ENCODE assay signal across 34 mouse cellular contexts in the genomic region with DNA sequence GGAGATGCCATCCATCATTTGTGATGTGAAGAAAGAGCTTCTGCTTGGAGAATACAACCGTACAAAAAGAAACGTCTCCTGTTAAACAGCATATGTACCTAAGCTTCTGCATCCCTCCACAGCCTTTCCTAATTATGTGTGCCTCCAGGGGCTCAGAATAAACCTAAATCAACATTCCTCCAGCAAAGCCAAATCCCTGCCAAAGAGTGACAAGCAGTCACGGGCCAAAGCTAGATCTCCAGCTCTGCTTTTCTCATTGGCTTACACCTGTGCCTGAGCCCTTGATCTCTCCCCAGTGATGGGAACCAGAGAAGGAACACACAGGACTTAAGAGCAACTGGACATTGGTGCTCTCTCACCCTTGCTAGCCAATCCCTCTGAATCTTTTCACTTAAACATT. TPM values are rescaled to one million over a fixed set of nuclear protein-coding genes. Genes with fewer than 3 reads are reported as not detected.
DNase-seq lines count a peak whose midpoint lies in the region; ATAC-seq lines count a peak whose summit lies in the region.
"Had no signal": no experiment of that assay in that cellular context is flagged by ENCODE, and none has a peak within 500 bp of the region (broad histone marks: within the 10 kb centered on the region; RNA-seq: fewer than 3 reads in every experiment).

No protein-coding gene starts in this region.

- H3K4me2 ChIP-seq in kidney, embryonic 15.5 days: no peak overlapping the region
- H3K4me2 ChIP-seq in kidney, embryonic 16.5 days (replicated peaks; ENCODE audit: low read depth, low read length): no peak overlapping the region
- H3K4me2 ChIP-seq in forebrain, embryonic 16.5 days (ENCODE audit: low read length): no peak overlapping the region
- H3K4me2 ChIP-seq: embryonic facial prominence, embryonic 15.5 days; forebrain, embryonic 12.5 days; heart, embryonic 11.5 days; hindbrain, embryonic 13.5 days; liver, embryonic 12.5 days; midbrain, embryonic 12.5 days; neural tube, embryonic 15.5 days had no signal

- no peaks in the 10 kb centered on the region for H3K36me3 ChIP-seq in kidney, embryonic 15.5 days
- H3K36me3 ChIP-seq in kidney, embryonic 16.5 days (ENCODE audit: insufficient read depth, low read length): no peaks in the 10 kb centered on the region
- H3K36me3 ChIP-seq in forebrain, embryonic 16.5 days (ENCODE audit: control insufficient read depth, insufficient read depth): no peaks in the 10 kb centered on the region
- H3K36me3 ChIP-seq: embryonic facial prominence, embryonic 15.5 days; forebrain, embryonic 12.5 days; hindbrain, embryonic 13.5 days; liver, embryonic 12.5 days; midbrain, embryonic 12.5 days; neural tube, embryonic 15.5 days had no signal

- peak; percentile 29 for DNase-seq in embryo, embryonic 11 days
- peak; percentile 27 for DNase-seq in forelimb bud, embryonic 11.5 days (ENCODE audit: low read depth, low spot score)
- no peak for DNase-seq in retina, postnatal 1 day
- DNase-seq: adrenal gland, postnatal 14 days; cerebellum, adult 18-20 months; cerebellum, postnatal 10 days; gastrocnemius, adult 2 months; gastrocnemius, postnatal 36 days; heart, adult 18-20 months; heart, postnatal 36 days; kidney, adult 9 months; kidney, postnatal 36 days; left cerebral cortex, postnatal 4 days; liver, postnatal 0 days; lung, postnatal 36 days; right cerebral cortex, adult 18-20 months; thymus, adult 2 months; thymus, postnatal 36 days had no signal

- H3K4me1 ChIP-seq in kidney, embryonic 15.5 days: no peaks in the 10 kb centered on the region
- no peaks in the 10 kb centered on the region for H3K4me1 ChIP-seq in kidney, embryonic 16.5 days (ENCODE audit: insufficient read depth, low read length)
- H3K4me1 ChIP-seq in forebrain, embryonic 16.5 days (replicated peaks; ENCODE audit: control insufficient read depth, insufficient read depth, low read length): no peaks in the 10 kb centered on the region
- H3K4me1 ChIP-seq: embryonic facial prominence, embryonic 15.5 days; forebrain, embryonic 12.5 days; hindbrain, embryonic 13.5 days; liver, embryonic 12.5 days; midbrain, embryonic 12.5 days; neural tube, embryonic 15.5 days had no signal

- no peaks in the 10 kb centered on the region for H3K9me3 ChIP-seq in kidney, embryonic 15.5 days (replicated peaks)
- no peaks in the 10 kb centered on the region for H3K9me3 ChIP-seq in kidney, embryonic 16.5 days (ENCODE audit: low read length)
- no peaks in the 10 kb centered on the region for H3K9me3 ChIP-seq in forebrain, embryonic 16.5 days (ENCODE audit: control insufficient read depth, low read length)
- H3K9me3 ChIP-seq: embryonic facial prominence, embryonic 15.5 days; forebrain, embryonic 12.5 days; hindbrain, embryonic 13.5 days; liver, embryonic 12.5 days; midbrain, embryonic 12.5 days; neural tube, embryonic 15.5 days had no signal

- H3K27ac ChIP-seq in kidney, embryonic 15.5 days: no peak overlapping the region
- no peak overlapping the region for H3K27ac ChIP-seq in kidney, embryonic 16.5 days (ENCODE audit: low read length)
- no peak overlapping the region for H3K27ac ChIP-seq in forebrain, embryonic 16.5 days (ENCODE audit: low read length)
- H3K27ac ChIP-seq: embryonic facial prominence, embryonic 15.5 days; forebrain, embryonic 12.5 days; gastrocnemius, adult 2 months; hindbrain, embryonic 13.5 days; liver, embryonic 12.5 days; midbrain, embryonic 12.5 days; neural tube, embryonic 15.5 days had no signal

- ATAC-seq in kidney, embryonic 15.5 days (replicated peaks; ENCODE audit: low FRiP score): peak; percentile 46; the same call in 1 of the 2 replicates
- ATAC-seq in kidney, embryonic 16.5 days (ENCODE audit: low FRiP score, low TSS enrichment): no peak
- ATAC-seq in cerebellum, adult (ENCODE audit: insufficient number of reproducible peaks, low FRiP score, low TSS enrichment): no peak
- ATAC-seq in forebrain, embryonic 16.5 days: no peak
- ATAC-seq: CD4-positive, CD25-positive, alpha-beta regulatory T cell, adult 4 months; intestine, postnatal 0 days; liver, embryonic 12.5 days; liver, postnatal 0 days had no signal

- 43% methylated on average over 3 of the region's 3 CpGs for WGBS in kidney, embryonic 15.5 days
- WGBS in kidney, embryonic 16.5 days: 50% methylated on average over 3 of the region's 3 CpGs
- 51% methylated on average over 3 of the region's 3 CpGs for WGBS in forebrain, embryonic 16.5 days

- no peak overlapping the region for H3K4me3 ChIP-seq in kidney, embryonic 15.5 days (replicated peaks)
- no peak overlapping the region for H3K4me3 ChIP-seq in kidney, embryonic 16.5 days (ENCODE audit: low read length)
- H3K4me3 ChIP-seq in forebrain, embryonic 16.5 days (replicated peaks; ENCODE audit: low read length): no peak overlapping the region
- H3K4me3 ChIP-seq: embryonic facial prominence, embryonic 15.5 days; forebrain, embryonic 12.5 days; gastrocnemius, adult 2 months; hindbrain, embryonic 13.5 days; liver, embryonic 12.5 days; midbrain, embryonic 12.5 days; neural tube, embryonic 15.5 days had no signal

- H3K27me3 ChIP-seq in kidney, embryonic 15.5 days: no peaks in the 10 kb centered on the region
- no peaks in the 10 kb centered on the region for H3K27me3 ChIP-seq in kidney, embryonic 16.5 days (ENCODE audit: insufficient read depth, low read length)
- H3K27me3 ChIP-seq in forebrain, embryonic 16.5 days (replicated peaks; ENCODE audit: control insufficient read depth, insufficient read depth, low read length): no peaks in the 10 kb centered on the region
- H3K27me3 ChIP-seq: embryonic facial prominence, embryonic 15.5 days; forebrain, embryonic 12.5 days; hindbrain, embryonic 13.5 days; liver, embryonic 12.5 days; midbrain, embryonic 12.5 days; neural tube, embryonic 15.5 days had no signal

- no peak overlapping the region for H3K9ac ChIP-seq in kidney, embryonic 15.5 days
- no peak overlapping the region for H3K9ac ChIP-seq in kidney, embryonic 16.5 days (replicated peaks; ENCODE audit: low read length)
- no peak overlapping the region for H3K9ac ChIP-seq in forebrain, embryonic 16.5 days (replicated peaks; ENCODE audit: low read depth, low read length)
- H3K9ac ChIP-seq: embryonic facial prominence, embryonic 15.5 days; forebrain, embryonic 12.5 days; hindbrain, embryonic 13.5 days; liver, embryonic 12.5 days; liver, postnatal 0 days; midbrain, embryonic 12.5 days; neural tube, embryonic 15.5 days had no signal

RNA-seq across cellular contexts. Expression of gene Slc22a22, which starts 5.8 kb away (rescaled TPM):
- 2.0 and 2.5 TPM in 2 replicates for polyA plus RNA-seq in kidney, embryonic 15.5 days (2015; fragmentation: Nextera tagmentation; extraction: Ambion mirVana)
- polyA plus RNA-seq in kidney, embryonic 16.5 days (2015; fragmentation: Nextera tagmentation; extraction: Ambion mirVana): 4.6 and 4.8 TPM in 2 replicates
- not detected in 2 replicates for polyA plus RNA-seq in forebrain, embryonic 16.5 days (2015; fragmentation: Nextera tagmentation; extraction: Ambion mirVana)
- polyA plus RNA-seq: CD4-positive, CD25-positive, alpha-beta regulatory T cell, adult 4 months; forebrain, embryonic 12.5 days; frontal cortex, adult 2 months; heart, embryonic 11.5 days; heart, embryonic 16.5 days; hindbrain, embryonic 13.5 days; intestine, postnatal 0 days; liver, embryonic 12.5 days; liver, postnatal 0 days; lung, embryonic 16.5 days; midbrain, embryonic 12.5 days; neural tube, embryonic 15.5 days; thymus, adult 2 months had no signal
